Mouse (Mus musculus) regulatory T cell (primary cell): ENCODE data around the gene Smtnl2.

Experiments used
- in situ Hi-C: fragments of 300-600 bp; cut with MboI, MseI; formaldehyde crosslinking; loops from one replicate; pipeline ENCODE4 v1.15.1; 2025; ENCODE audit warnings: high pct_unique_total_duplicates

The Smtnl2 gene

DNA sequence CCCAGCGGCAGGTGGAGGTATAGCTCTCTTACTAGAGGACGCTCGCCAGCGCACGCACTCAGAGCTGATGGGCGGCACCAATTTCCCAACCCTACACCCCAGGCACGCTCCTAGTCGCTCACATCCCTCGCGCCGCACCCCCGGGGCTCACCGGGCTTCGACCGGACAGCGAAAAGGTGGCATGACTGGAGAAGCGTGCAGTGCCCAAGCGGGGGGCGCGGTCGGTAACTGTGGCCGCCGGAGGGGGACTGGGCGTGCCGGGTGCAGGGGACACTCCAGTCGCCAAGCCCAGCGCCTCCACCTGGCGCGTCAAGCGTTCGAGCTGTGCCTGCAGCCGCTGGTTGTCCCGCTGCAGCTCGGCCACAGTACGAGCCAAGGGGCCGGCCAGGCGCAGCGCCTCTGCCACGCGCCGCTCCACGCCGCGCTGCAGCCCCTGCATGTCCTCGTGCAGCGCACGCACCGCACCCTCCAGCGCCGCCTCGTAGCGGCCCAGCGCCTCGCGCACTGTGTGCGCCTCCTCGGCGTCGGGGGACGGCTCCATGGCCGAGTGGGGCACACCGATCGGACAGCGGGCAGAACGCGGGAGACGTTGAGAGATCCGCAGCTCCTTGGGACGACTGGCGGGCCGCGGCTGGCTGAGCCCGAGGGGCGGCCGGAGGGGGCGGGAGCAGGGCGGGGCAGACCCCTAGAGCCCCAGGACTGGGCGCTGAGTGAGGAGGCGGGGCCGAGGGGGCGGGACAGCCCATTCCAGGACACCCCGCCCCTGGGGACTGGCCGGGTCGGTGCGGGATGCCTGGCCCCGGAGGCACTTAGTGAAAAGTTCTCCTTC is at the start of gene Smtnl2:
Gene Smtnl2, minus strand, starts transcription at position 621 of the 829 bp plus-strand sequence.
- in situ Hi-C loops = no loop called here

DNA sequence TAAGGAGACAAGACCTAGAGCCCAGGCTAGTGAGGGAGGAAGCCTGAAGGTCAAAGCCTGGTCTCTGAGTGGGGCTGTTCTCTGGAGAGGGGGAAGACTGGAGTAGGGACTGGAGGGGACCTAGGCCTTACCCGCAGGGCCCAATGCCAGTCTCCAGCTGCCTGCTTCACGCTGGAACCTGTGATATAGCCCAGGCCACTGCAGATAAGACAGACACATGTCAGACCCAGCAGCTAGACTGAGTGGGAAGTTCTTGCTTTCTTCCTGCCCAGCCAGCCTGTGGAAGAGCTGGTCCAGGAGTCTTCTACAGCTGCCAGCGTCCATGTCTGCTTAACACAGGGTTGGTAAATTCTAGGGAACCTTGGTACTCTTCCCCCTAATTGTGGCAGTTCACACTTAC is 47.0 kb upstream of the Smtnl2 start:
- in situ Hi-C loops = no loop called here

DNA sequence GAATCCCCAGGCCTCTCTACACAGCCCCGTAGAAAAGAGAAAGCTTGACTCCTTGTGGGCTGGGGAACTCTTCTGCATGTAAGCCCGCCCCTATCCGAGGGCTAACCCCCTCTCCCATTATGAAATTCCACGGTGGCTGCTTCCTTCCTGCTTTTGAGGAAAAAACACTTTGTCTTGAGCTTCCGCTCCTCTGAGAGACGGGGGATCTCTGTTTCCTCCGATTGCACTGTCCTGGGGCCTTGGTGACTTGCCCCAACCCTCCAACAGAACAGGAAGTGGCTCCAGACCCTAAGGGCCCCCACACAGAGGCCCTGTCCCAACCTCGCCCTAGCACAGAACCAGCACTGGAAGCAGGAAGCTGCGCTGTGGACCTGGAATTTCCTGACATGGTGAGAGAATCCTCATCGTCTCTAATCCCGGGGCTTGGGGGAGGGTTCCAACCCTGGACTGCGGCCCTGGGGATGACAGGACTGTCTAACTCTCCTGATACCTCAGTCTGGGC is 46.5 kb upstream of the Smtnl2 start:
- in situ Hi-C loops = no loop called here

DNA sequence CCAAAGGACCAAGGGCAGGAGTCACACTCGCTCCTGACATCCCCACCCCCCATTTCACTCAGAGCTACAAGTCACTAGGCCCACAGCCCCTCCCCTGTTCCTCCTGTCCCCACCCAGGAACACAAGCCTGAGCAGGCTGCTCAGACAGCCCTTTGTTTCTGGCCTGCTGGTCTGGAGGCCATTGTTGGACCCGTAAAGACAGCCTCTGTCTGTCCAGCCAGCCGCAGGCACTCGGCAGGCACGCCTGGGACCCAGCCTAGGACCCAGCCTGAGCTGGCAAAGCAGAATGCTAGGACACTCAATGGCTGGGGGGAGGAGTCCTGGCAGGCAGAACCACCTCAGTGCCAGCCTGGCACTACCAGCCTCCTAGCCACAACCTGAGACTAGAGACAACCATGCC is 44.2 kb upstream of the Smtnl2 start:
- in situ Hi-C loops = no loop called here

DNA sequence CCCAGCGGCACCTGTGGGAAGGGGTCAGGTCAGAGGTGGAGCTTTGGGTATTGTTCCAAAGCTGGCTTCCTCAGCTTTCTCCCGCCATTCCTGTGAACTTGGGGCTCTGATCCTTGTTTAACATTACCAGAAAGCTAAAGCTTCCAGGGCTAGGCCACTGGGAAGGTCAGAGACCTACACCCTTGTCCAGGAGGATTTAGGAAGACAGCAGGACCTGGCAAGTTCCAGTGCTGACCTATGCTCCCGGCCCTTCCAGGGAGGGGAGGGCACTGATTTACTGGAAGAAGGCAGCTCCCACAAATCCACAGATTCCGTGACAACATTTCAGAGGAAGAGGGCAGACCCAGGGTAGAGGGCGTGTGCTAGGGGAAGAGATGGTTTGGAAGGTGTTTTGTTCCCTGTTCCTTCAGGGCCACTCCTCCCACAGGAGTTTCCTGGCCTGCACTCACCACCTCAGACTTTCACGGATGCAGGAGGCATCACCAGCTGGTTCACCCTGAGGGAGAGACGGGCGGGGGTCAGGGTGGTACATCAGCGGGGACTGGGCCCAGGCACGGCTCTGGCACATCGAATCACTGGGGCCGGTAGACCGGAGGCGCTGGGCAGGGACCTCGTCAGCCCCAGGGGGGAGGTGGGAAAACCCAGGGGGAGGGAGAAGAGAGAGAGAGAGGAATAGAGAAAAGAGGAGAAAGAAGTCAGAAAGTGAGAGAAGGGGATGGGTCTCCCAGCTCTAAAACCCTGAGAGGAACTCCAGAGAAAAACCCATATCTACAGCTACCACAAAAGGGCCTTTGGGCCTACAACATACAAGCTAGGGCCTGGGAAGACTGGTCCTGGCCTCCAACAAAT is 41.8 kb upstream of the Smtnl2 start:
- in situ Hi-C loops = no loop called here

DNA sequence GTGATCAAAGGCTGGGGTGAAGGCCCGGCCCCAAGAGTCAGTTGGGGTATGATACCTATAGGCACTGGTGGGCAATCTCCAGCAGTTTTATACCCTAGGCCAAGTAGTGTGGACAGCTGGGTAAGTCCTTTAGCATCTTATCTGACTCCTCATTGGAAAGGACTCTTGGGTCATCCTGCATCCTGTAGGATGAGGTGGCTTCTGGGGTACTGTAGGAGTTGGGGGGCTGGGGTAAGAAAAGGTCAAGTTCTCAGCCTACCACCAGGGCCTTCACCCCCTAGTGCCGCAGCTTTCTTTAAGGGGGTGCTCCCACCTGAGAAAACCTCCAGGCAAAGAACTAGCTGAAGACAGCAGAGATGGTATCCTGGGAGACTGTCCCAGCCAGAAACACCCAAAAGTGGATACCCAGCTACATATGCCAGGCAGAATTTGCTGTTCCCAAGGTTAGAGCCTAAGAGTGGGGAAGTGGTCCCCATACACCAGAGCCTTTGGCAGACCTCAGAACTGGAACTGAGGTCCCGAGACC is 40.7 kb upstream of the Smtnl2 start:
- in situ Hi-C loops = no loop called here

DNA sequence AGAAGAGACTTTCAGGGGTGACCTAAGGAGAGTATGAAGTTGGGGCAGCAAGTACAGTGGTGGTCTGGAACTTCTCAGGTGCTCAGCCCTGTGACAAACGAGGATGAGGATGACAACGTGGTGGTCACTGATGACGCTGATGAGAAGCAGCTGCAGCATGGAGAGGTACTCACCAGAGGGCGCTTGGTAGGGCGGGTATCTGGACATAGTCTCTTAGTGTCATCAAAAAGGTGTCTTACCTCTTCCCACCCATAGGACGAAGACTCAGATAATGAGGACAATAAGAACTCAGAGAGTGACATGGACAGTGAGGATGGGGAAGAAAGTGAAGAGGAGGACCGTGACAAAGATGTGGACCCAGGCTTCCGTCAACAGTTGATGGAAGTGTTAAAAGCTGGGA is 36.0 kb upstream of the Smtnl2 start:
- in situ Hi-C loops = loop anchor here (25.0 kb wide), 1 partner anchor 1435 kb away; the partner anchor contains the start of genes Derl2, Dhx33 and Mis12

DNA sequence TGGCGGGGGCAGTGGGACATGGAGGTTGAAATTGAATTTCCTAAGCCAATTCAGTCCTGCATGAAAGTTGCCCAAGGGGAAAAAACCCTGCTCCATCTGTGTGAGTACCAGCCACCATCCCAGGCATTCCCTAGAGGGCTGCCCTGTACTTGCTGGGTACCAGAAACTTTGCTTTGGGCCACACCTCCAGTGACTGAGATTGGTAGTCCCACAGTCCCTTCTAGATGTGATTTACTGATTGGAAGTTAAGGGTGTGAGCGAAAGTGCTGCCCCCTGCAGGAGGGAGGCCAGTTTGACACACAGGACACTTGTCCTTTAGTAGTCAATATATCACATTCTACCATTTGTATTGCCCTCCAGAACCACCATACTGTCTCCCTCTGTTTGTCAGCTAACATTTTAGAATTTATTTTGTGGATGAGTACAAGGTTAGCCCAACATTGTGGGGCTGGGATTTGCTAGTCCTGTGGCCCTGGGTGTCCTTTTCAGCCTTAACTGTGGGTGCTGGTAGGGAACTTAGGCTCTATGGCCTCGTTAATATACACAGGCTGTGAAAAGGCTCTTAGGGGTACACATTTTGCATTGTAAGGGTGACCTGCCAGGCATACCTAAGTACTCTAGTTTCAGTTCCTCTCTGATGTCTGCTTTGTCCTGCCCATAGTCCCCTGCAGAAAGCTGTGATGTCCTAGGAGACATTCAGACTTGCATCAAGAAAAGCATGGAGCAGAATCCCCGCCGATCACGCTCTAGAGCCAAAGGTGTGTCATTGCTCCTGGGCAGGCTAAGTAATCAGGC is 35.0 kb upstream of the Smtnl2 start:
- in situ Hi-C loops = loop anchor here (25.0 kb wide), 1 partner anchor 1434 kb away; the partner anchor contains the start of genes Derl2, Dhx33 and Mis12

DNA sequence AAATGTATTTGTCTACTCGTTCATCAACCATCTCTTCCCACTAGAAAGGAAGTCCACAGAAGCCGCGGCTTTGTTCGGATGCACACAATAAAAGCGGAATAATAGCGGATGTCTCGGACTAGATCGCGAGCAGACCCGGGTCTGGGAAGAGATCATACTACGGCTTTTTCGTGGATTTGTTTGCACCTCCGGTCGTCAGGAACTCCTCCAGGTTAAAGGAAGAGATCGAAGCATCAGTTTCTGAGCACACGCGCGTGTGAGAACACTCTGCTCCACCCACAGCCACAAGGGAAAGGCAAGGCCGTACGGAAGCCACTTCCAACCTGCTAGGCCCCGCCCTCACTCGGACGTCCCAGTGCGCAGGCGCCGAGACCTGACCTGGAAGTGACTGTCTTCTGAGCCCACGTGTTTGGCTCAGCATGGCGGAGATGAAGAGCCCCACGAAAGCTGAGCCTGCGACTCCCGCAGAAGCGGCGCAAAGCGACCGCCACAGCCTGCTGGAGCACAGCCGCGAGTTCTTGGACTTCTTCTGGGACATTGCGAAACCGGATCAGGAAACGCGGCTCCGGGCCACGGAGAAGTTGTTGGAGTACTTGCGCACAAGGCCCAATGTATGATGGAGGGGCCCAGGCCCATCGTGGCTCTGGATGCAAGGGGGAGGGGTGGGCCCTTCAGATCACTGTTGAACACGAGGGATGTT is 29.6 kb upstream of the Smtnl2 start, which contains the start of gene Mybbp1a:
Gene Mybbp1a, plus strand, starts transcription at position 391 of the 700 bp plus-strand sequence.
- in situ Hi-C loops = loop anchor here (5.0 to 25.0 kb wide), 2 partner anchors 261 to 1429 kb away; partner anchors contain the start of genes Derl2, Dhx33 and Mis12

DNA sequence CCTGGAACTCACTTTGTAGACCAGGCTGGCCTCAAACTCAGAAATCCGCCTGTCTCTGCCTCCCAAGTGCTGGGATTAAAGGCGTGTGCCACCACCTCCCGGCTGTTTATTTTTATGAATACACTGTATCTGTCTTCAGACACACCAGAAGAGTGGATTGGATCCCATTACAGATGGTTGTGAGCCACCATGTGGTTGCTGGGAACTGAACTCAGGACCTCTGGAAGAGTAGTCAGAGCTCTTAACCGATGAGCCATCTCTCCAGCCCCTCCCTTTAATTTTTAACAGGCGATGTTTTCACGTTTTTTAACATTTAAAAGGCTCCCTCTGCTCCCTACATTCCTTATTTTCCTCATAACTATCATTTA is 29.1 kb upstream of the Smtnl2 start:
- in situ Hi-C loops = loop anchor here (5.0 to 25.0 kb wide), 2 partner anchors 262 to 1428 kb away; partner anchors contain the start of genes Derl2, Dhx33 and Mis12

DNA sequence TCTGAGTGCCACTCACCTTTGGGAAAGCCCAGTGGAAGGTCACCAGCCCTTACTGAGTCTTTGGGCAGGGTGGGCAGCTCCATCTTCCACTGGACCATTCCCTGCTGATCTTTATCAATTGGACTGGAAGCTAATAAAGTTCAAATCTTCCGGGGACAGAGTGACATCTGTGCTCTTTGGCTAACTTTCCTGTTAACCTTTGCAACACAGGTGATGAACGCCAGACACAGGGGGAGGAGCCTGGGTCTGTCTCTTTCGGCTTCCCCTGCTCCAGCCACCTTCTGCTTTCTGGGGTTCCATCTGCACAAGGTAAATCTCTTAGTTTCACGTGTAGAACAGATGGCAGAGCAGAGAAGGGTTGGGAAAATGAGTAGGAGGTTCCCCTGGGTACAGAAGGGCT is 26.9 kb upstream of the Smtnl2 start:
- in situ Hi-C loops = loop anchor here (5.0 to 25.0 kb wide), 2 partner anchors 221 to 1426 kb away; partner anchors contain the start of genes Derl2, Dhx33, Med31 and Mis12

DNA sequence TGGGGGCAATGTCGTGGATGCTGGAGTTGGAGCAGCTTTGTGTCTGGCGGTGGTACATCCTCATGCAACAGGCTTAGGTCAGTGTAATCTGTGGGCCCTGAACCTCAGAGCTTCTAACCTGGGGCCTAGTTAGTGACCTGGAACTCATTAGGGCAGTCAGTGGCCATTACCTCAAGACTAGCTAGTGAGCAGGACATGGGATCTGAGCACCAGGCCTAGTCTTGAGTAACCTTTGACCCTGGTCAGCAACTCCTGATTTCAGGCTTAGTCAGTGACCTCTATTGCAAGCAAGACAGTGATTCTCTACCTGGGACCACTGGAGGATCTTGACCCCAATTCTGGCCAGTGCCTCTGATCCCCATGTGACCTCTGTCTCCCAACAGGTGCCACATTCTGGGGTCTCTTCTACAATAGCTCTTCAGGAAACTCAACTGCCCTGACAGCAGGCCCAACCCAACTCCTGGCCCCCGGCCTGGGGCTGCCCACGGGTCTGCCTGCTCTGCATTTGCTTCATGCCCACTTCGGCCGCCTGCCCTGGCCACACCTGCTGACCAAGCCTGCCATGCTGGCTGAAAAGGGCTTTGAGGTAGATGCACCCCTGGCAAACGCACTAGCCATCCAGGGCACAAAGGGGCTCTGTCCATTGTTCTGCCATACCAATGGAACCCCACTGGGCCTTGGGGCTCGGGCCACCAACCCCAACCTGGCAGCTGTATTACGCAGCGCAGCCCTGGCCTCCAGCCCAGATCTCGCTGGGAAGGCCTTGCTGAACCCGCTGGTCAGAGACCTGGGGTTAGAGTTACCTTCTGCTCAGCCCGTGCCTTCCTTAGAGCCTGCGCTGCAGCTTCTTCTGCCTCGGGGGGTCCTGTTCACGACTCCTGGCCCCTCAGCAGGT is 25.5 kb upstream of the Smtnl2 start:
- in situ Hi-C loops = loop anchor here (5.0 to 25.0 kb wide), 2 partner anchors 220 to 1425 kb away; partner anchors contain the start of genes Derl2, Dhx33, Med31 and Mis12

DNA sequence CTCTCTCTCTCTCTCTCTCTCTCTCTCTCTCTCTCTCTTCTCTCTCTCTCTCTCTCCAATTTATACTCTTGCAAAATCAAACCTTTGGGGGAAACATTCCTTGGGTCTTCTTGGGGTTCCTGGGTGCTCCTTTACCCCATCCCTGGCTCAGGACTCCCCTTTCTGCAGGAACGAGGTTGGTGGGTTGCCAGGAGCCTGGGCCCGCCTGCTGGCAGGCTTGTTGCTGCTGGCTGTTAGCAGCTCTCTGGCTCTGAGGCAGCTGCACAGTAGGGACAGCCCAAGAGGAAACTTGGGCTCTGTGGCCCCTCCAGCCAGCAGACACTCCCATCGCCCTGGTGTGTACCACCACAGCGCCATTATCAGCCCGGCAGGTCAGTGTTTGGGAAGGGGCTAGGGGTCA is 24.8 kb upstream of the Smtnl2 start:
- in situ Hi-C loops = loop anchor here (5.0 to 25.0 kb wide), 2 partner anchors 219 to 1424 kb away; partner anchors contain the start of genes Derl2, Dhx33, Med31 and Mis12

DNA sequence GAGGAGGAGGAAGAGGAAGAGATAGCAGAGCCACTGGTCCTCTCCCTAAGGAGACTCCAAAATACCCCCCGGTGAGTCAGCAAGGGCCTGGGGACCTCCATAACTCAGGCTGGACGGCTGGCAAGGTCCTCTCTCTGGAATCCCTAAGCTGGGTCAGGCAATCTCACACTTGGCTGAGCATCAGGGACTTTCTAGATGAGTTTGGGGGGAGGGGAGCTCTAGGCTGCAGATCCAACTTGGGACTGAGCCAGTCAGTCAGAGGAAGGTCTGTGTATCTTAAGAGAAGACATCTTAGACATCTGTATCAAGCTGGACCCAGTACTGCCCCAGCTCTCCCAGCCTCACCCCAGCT is 24.2 kb upstream of the Smtnl2 start:
- in situ Hi-C loops = loop anchor here (5.0 to 25.0 kb wide), 2 partner anchors 218 to 1423 kb away; partner anchors contain the start of genes Derl2, Dhx33, Med31 and Mis12

DNA sequence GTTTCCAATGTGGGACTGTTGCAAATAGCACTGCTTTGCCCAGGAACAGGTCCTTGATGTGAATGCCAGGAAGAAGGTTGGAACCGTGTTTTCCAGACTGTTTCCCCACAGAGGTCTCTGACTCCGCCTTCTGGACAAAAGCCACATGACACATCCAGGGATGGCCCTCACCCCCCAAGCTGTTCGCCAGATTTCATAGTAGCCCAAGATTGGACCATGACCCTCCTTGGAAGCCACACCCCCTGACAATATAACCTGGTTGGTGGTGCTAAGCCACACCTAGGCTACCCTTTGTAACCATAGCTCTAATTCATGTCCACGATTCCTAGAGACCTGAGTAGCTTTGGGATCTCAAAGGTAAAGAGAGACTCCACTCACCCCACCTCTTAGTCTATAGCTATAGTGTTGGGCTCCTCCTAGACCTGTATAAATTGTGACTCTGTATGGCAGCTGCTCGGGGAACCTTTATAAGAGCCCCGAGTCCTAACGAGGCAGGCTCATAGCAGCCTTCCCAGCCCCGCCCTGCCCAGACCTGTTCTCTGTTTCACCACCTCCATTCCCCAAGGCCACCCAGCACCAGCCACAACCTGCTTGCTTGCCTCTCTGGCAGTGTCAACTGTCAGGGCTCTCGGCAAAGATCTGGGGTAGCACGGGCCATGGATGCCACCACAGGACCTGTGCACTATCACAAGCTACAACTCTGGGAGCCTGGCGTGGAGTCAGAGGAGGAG is 23.6 kb upstream of the Smtnl2 start, which contains the start of gene Ggt6:
Gene Ggt6, plus strand, starts transcription at position 564 of the 731 bp plus-strand sequence.
- in situ Hi-C loops = loop anchor here (5.0 to 25.0 kb wide), 2 partner anchors 218 to 1423 kb away; partner anchors contain the start of genes Derl2, Dhx33, Med31 and Mis12

DNA sequence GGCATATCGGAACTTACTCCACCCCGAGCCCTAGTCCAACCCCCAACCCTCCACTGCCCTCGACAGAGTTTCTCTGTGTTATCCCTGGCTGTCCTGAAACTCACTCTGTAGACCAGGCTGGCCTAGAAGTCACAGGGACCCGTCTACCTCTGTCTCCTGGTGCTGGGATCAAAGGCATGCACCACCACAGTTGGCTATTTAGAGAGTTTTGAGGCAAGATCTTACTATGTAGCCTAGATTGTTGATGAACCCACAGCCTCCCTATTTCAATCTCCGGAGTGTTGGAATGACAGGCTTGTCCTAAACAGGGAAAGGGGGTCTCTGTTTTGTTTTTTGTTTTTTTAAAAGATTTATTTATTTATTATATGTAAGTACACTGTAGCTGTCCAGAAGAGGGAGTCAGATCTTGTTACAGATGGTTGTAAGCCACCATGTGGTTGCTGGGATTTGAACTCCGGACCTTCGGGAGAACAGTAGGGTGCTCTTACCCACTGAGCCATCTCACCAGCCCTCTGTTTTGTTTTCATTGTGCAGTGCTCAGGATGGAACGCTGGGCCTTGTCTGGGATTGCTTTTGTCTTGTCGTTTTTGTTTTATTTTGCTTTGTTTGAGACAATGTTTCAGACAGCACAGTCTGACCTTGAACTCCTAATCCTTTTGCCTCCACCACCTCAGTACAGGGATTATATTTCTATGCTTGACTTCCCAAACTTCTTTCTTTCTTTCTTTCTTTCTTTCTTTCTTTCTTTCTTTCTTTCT is 19.0 kb upstream of the Smtnl2 start:
- in situ Hi-C loops = loop anchor here (25.0 kb wide), 1 partner anchor 1418 kb away; the partner anchor contains the start of genes Derl2, Dhx33 and Mis12

DNA sequence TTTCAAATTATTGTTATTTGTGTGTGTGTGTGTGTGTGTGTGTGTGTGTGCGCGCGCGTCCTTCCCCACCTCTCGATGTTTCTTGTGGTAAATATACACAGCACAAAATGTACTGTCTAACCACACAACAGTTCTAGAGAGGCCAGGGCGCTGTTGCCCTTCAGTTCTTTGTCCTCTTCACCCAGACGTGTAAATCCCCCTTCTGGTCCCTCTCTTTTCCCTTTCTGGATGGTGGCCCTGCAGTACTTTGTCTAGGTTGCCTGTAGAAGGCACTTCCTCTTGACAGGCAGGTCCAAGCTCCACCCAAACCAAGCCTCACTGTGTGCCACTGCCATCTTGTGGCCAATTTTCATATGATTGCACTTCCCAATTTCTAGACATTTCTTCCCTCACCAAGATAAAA is 17.8 kb upstream of the Smtnl2 start:
- in situ Hi-C loops = loop anchor here (25.0 kb wide), 1 partner anchor 1417 kb away; the partner anchor contains the start of genes Derl2, Dhx33 and Mis12
